Mouse (Mus musculus): ENCODE measurements around the gene Tmem59l.

The Tmem59l gene

DNA sequence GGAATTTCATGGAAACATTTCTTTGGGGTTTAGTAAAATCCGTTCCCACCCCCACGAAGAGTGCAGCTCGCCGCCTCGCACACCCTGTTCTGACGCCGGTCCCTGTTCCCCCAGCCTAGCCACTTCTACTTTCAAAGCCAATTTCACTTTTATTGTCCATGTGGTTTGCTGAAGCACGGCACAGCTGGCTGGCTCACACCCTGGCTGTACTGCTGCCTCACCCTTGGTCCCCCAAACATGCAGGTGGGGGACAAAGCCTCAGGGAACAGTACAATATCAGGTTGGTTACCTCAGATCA is 24.7 kb downstream of the Tmem59l start:
- DNase-seq (ENCODE audit: low read depth, low spot score) = no peak

DNA sequence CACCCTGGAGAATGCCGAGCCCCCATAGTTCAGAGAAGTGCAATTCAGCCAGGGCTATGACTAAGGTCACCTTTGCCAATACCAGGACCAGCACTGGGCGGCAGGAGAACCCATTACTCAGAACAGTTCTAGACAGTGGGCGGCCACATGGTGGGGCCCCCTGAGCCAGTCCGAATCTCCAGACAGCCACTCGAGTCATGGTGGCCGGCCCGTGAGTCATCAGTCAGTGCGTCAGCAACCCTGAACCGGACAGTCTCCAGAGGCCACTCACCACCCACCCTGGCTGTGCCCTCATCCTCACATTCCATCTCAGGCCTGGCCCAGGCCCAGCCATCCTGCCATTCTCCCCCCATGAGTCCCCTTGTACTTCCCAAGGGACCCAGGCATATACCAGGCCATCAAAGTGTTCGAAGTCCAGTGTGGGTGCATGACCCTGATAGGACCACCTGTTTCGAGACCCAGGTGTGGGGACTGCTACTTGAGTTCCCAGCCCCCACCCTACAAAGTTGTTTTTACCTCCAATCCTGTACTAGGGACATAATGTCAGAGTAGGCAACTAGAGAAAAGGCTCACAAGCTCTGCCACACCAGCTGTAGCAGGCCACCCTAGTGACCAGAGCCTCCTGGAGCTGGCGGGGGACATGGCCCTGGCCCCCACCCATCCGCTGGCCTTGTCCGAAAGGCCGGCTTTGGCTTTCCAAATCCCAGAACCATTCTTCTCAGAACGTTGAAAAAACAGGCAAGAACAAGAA is 25.2 kb downstream of the Tmem59l start:
- no peak for DNase-seq (ENCODE audit: low read depth, low spot score)

DNA sequence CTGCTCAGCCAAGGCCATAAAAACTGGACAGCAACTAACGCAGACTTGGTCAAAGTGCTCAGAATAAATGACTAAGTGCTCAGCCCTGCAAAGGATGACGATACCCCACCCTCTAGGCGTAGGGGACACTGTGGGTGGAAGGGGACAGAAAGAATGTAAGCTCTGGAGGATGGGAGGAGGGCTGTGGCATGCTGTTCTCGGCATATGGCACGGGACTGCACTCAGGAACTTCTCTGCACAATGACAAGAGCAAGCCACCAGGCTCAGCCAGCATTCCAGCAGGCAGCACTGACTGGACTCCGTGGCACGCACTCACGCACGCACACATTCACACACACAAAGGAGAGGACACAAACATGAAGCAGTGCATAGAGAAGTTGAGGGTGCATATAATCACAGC is 26.6 kb downstream of the Tmem59l start:
- no peak for DNase-seq (ENCODE audit: low read depth, low spot score)

DNA sequence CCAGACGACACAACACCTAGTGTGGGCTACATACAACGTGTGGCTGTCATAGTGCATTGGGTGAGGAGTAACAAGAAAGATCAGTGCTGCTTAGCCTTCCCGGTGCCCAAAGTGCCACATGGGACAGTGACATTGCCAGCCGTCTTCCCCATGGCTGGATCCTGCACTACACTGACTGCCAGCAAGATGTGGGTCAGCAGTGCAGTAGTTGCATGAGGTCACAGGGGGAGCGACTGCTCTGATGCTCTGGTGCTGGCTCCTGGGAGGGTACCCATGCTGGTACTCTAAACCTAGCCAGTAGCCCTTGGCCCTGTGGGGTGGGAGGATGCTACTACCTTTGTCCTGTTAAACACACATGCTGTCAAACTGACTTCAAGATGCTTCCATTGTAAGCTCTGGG is 27.0 kb downstream of the Tmem59l start:
- DNase-seq (ENCODE audit: low read depth, low spot score) = no peak

DNA sequence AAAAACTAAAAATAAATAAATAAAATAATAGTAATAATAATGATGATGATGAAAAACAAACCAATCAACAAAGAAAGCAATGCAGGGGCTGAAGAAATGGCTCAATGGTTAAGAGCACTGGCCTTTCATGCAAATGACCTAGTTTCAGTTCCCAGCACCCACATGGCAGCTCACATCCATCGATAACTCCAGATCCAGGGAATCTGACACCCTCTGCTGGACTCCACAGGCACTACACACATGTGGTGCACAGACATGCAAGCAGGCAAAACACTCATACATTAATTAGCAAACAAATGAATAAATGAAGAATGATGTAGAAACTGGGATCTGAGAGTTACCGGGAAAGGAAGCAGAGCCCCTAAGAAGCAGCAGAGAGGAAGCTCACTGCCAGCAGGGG is 27.5 kb downstream of the Tmem59l start:
- DNase-seq (ENCODE audit: low read depth, low spot score) = peak; percentile 65

DNA sequence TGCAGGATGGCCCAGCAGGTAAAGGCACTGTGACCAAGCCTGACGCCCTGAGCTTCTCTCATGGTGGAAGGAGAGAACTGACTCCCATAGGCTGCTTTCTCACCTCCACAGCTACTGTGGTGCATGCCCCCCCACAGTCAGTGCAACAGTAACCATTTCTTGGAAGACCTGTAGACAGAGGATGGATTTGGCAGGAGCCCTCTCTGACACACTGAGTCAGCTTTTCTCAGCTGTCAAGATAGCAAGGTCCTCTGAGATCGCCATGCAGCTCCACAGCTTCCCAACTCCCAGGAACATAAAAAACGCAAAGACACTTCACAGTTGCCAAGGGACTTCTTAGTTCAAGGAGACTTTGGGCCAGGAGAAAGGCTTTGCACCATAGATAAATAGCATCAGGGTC is 28.7 kb downstream of the Tmem59l start:
- DNase-seq (ENCODE audit: low read depth, low spot score) = no peak

DNA sequence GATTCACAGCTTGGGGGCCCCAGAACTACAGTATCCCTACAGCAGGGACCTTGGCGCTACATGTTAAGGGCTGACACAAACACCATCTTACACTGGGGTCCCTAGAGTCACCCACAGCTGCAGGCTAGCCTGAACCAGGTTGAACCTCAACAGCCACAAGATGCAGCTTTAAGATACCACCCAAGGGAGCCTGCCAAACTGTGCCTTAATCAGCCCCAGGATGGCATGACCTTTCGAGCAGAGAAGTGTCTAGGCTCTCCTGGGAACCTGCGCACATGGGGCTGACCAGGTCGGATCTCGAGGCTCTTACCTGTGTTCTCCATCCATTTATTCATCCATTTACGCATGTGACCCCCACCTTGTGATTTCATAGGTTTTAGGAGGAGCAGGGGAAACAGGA is 29.3 kb downstream of the Tmem59l start:
- DNase-seq (ENCODE audit: low read depth, low spot score) = no peak

DNA sequence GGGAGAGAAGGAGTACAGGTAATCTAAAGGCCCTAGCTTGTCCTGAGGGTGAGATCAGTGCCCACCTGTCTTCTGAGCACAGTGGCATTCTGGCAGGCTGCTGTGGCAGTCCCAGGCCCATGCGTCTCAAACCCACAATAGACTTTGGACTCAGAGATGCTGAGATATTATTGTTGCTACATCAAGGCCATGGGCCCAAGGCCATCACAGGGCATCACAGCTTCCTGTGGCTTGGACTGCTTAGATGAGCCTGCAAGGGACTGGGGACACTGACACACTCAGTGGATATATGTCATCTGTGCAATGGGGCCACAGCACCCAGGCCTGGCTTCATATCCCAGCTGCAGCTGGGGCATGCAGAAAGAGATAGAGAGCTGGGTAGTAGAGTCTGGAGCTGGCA is 30.2 kb downstream of the Tmem59l start:
- DNase-seq (ENCODE audit: low read depth, low spot score) = no peak

DNA sequence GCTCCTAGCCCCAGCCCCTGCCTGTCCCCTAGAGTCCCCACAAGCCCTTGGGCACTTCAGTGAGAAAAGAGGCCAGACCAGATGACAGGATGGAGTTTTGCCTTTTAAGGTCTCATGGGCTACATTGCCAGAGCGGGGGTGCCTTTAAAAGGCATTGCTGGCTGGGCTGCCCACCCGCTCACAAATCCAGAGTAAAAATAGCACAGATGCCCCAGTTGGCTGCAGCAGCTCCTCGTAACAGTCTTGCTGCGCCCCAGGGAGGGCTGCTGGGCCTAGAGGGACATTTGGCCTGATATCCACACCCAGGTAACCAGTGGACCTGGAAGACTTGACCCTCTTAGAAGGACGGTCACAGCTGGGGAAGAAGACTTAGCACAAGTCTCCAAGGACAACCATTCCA is 33.3 kb downstream of the Tmem59l start:
- DNase-seq (ENCODE audit: low read depth, low spot score) = no peak

DNA sequence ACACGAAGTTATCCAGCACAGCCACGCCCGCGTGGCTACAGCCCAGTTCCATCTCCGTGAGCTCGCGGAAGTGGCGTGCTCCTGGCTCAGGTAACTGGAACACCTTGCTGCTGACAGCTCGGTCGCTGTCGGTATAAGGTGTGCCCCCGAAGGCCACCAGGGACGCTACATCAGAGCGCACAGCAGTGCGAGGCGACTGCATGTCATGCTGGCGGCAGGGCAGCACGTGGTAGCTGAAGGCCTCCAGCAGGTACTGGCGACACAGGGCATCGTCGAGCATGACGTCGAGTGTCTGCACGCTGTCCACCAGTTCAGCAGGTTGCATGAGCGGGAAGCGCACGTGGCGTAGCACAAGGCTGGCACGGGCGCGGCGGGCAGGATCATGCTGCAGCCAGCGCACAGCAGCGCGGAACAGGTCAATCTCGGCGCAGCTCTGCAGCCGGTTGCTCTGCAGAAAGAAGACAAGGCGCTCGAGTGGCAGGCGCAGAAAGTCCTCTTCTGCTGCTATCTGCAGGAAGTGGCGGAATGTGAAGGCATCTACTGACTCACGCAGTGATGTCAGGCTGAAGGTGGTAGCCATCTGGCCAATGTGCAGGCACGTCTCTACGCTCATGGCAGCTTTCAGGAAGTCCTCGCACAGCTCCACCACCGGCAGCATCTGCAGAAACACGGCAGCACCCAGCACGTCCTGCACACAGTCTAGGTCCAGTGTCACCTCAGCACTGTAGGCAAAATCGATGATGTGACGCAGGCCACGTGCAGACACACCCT is 34.8 kb downstream of the Tmem59l start:
- peak; percentile 51 for DNase-seq (ENCODE audit: low read depth, low spot score)

DNA sequence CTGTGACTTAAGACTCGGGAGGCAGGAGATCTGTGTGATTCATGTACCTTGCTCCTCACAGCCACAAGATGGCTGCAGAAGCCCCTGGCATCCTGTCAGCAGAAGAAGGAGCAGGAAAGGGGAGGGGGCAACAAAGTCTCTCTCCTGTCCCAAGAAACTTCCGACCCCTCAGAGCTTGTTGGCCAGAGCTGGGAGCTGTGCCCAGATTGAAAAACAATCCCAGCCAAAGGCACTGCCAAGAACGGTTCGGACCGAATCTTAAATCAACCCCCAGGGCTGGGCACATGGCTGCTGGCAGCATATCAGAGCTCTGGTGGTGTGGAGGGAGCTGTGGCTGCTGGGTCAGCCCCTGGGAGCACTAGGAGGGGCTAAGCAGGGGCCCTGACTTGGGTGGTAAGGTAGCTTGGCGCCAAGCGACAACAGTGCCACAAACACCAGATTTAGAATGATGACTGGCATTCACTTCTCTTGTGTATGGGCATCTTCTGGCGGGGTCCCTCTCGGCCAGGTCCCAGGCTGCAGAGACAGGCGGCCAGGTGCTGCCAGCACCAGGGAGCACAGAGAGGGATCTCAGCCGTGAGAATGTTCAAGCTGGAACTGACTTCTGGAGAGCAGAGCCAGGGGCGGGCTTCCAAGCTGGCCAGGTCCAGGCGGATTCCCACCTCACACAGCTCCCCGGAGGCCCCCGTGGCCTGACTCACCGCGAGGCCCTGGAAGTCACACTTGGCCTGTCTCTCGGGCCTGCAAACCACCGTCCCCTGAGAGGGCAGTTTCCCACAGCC is 39.3 kb downstream of the Tmem59l start:
- no peak for DNase-seq (ENCODE audit: low read depth, low spot score)

DNA sequence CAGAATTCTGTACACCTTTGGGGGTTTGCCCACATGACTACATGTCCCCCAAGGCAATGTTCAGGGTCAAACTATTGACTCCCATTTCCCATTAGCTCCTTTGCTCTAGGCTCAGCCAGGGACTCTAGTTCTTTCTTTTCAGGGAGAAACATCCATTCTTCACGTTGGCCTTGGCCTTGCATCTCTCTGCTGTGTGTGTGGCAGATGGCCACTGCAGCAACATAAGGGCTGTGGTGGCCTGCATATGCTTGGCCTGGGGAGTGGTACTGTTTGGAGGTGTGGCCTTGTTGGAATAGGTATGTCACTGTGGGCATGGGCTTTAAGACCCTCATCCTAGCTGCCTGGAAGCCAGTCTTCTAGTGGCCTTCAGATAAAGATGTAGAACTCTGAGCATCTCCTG is 41.2 kb downstream of the Tmem59l start:
- DNase-seq (ENCODE audit: low read depth, low spot score) = no peak

DNA sequence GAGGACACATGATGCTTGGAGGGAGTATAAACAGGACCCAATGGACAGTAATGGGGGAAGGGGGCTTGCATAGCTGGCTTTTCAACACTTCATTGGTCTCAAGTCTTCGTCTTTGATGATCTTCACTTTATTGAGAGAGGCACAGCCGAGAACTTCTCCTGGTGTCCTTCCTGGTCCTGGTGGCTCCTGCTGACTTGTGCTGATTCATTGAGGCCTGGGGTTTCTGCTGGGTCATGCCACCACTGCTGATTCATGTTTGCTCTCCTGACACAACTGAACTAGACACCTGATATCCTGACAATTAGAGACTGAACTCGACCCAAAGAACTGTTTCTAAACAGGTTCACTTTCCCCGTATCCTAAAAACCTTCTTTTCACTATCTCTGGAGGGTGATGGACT is 43.8 kb downstream of the Tmem59l start:
- no peak for DNase-seq (ENCODE audit: low read depth, low spot score)

DNA sequence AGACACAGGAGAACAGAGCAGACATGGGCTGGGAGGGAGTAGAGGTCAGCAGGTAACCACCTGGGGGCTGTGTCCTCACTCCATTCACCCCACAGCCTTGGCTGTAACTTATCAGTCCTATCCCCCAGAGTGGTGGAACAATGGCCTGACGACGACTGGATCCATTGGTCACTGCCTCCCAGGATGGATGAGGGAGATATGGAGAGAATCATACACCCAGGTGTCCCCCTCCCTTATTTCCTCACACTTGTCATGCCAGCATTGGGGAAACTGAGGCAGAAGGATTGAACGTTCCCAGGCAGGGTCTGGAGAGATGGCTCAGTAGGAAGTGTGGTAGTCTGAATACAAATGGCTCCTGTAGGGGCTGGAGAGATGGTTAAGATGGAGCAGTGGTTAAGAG is 45.6 kb downstream of the Tmem59l start:
- no peak for DNase-seq (ENCODE audit: low read depth, low spot score)

DNA sequence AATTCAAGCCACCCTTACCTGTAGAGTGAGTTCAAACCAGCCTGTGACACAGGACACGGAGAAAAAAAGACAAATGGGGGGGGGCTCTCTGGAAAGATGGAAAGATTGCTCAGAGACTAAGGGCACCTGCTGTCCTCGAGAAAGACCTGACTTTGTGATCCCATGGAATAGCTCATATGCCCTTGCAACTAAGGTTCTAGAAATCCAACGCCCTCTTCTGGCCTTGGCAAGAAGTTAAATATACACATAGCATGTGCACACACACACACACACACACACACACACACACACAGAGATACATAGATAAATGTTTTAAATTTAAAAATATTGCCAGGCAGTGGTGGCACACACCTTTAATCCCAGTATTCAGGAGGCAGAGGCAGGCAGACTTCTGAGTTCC is 46.9 kb downstream of the Tmem59l start:
- peak; percentile 65 for DNase-seq (ENCODE audit: low read depth, low spot score)

DNA sequence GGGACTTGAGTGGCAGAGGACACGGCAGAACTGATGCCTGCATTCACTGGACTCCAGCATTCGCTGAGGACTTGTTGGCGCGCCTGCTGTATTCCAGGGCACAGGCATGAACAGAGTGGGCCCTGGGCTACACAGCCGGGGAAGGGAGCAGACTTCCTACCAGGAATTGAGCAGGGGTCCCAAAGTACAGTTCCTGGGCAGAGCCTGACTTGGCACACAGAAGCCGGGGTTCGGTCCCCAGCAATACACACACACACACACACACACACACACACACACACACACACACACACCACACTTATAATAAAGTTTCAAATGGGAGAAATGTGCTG is 47.3 kb downstream of the Tmem59l start:
- no peak for DNase-seq (ENCODE audit: low read depth, low spot score)

DNA sequence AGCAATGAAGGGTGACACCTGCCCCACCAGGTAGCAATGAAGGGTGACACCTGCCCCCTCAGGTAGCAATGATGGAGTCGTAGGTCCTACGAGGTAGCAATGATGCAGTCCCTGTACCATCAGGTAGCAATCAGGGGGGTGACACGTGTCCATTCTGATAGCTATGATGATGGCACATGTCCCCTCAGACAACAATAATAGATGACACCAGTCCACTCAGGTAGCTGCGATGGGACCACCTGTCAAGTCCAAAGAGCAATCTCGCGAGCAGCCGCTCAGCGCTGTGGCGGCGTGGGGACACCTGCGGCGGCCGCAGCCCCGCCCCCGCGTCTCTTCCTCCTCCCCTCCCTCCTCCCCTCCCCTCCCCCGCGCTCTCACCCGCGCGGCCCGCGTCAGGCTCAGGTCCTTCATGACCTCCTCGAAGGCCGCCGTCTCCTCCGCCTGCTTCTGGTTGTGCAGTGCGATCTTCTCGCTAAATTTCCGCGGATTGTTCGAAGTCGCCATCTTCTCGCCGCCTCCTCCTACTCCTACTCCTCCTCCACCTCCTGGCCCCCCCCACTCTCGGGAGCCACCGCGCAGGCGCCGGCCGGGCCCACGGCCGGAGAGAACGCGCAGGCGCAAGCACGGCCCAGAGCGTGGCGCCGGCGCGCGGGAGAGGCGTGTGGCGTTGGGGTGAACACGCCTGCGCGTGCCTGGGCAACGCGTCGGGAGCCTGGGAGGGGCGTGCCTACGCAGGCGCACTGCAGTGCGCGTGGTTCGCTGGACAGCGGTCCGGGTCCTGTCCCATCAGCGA is 47.9 kb downstream of the Tmem59l start, which contains the start of gene Crtc1:
Gene Crtc1, minus strand, starts transcription at position 525 of the 793 bp plus-strand sequence.
- DNase-seq (ENCODE audit: low read depth, low spot score) = peak; percentile 95

DNA sequence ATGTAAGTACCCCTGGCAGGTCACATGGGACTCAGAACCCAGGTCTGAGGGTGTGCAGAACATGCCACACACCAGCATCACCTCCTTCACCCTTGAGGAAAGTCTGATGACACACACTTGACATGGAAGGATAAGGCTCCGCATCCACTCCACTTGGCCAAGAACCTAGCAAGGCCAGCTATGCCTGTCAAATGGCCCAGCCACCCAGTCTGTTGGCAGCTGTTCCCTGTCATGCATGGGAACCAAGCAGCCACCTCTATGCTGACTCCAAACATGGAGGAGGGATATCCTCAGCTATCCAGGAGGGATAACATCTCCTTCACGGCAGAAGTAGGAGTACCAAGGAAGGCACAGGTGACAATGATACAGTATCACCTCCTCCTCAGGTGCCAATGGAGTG is 48.7 kb downstream of the Tmem59l start:
- DNase-seq (ENCODE audit: low read depth, low spot score) = no peak

DNA sequence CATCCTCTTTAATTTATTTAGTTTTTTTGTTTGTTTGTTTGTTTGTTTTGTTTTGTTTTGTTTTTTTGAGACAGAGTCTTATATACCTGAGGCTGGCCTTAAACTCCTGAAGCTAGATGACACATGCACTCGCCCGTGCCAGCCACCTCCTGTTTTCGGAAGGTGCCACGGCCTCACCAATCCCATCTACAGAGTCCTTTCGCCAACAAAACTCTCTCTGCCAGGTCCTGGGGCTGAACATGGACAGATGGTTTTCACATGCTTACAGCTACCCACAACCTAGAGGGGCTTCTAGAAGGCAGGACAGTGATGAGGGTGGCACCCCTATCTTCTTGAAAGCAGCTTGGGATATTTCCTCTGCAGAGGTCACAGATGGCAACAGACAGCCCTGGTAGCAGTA is 52.0 kb downstream of the Tmem59l start:
- DNase-seq (ENCODE audit: low read depth, low spot score) = no peak

Data from R1 (cell line).